Mouse (Mus musculus) testis, postnatal 10 days (tissue): ENCODE measurements around the gene Dlgap1.
A peak's percentile ranks its signal among the peaks of the same experiment; 100 is the strongest.
"Not testable (repeated sequence)": the region's sequence is repeated elsewhere in the genome, so short reads cannot be mapped to it uniquely, and the experiment has no call there.

Experiments used
- DNase-seq: peaks from one replicate; pipeline ENCODE4 v3.0.0; 2021; ENCODE audit warnings: low spot score

Dlgap1 gene

GRCm38 (mm10) chr17:70807885-70808284, 839.0 kb downstream of the Dlgap1 start:
- DNase-seq, result no peak

GRCm38 (mm10) chr17:70808837-70809236, 840.0 kb downstream of the Dlgap1 start:
- peak; percentile 70 for DNase-seq

GRCm38 (mm10) chr17:70809776-70810175, 840.9 kb downstream of the Dlgap1 start:
- DNase-seq, result no peak

- DNase-seq, result no peak
Observed at GRCm38 (mm10) chr17:70810795-70811194, 841.9 kb downstream of the Dlgap1 start.

- no peak for DNase-seq
Observed at GRCm38 (mm10) chr17:70815001-70815400, 846.1 kb downstream of the Dlgap1 start.

GRCm38 (mm10) chr17:70817862-70818451, 849.1 kb downstream of the Dlgap1 start:
- peak; percentile 62 for DNase-seq

GRCm38 (mm10) chr17:70823083-70823482, 854.2 kb downstream of the Dlgap1 start:
- DNase-seq, result no peak

GRCm38 (mm10) chr17:70826227-70826626, 857.4 kb downstream of the Dlgap1 start:
- DNase-seq, result no peak

GRCm38 (mm10) chr17:70827463-70828179, 858.7 kb downstream of the Dlgap1 start:
- DNase-seq, result not testable (repeated sequence)

- DNase-seq, result no peak
Observed at GRCm38 (mm10) chr17:70828180-70828528, 859.3 kb downstream of the Dlgap1 start.

- DNase-seq, result no peak
Observed at GRCm38 (mm10) chr17:70828569-70828968, 859.7 kb downstream of the Dlgap1 start.

- no peak for DNase-seq
Observed at GRCm38 (mm10) chr17:70829217-70829616, 860.3 kb downstream of the Dlgap1 start.

GRCm38 (mm10) chr17:70829943-70830715, 861.3 kb downstream of the Dlgap1 start:
- no peak for DNase-seq

- DNase-seq, result no peak
Observed at GRCm38 (mm10) chr17:70831591-70831990, 862.7 kb downstream of the Dlgap1 start.

GRCm38 (mm10) chr17:70832544-70832943, 863.7 kb downstream of the Dlgap1 start:
- DNase-seq, result no peak

GRCm38 (mm10) chr17:70834430-70834965, 865.6 kb downstream of the Dlgap1 start:
- peak; percentile 60 for DNase-seq

GRCm38 (mm10) chr17:70835071-70835790, 866.4 kb downstream of the Dlgap1 start:
- DNase-seq, result no peak

GRCm38 (mm10) chr17:70836820-70837219, 867.9 kb downstream of the Dlgap1 start:
- DNase-seq, result no peak

- not testable (repeated sequence) for DNase-seq
Observed at GRCm38 (mm10) chr17:70837474-70837873, 868.6 kb downstream of the Dlgap1 start.

- no peak for DNase-seq
Observed at GRCm38 (mm10) chr17:70838031-70838430, 869.2 kb downstream of the Dlgap1 start.

GRCm38 (mm10) chr17:70838533-70838932, 869.7 kb downstream of the Dlgap1 start:
- no peak for DNase-seq

GRCm38 (mm10) chr17:70843252-70843651, 874.4 kb downstream of the Dlgap1 start:
- no peak for DNase-seq
